Mouse (Mus musculus) fibroblast of lung, adult 2 months (primary cell): ENCODE results near the gene Bglap2.
"Not testable (repeated sequence)": the region's sequence is repeated elsewhere in the genome, so short reads cannot be mapped to it uniquely, and the experiment has no call there.

Experiments used
- DNase-seq: peaks from one replicate; pipeline ENCODE4 v3.0.0-alpha.2; 2011; ENCODE audit warnings: low read depth

Bglap2 gene

GRCm38 (mm10) chr3:88378599-88378998, at the start of gene Bglap2:
Bglap2 (minus strand) TSS chr3:88378699.
- DNase-seq = not testable (repeated sequence)

- DNase-seq = no peak
Observed at GRCm38 (mm10) chr3:88427342-88427905, 48.9 kb upstream of the Bglap2 start.

- DNase-seq = no peak
Observed at GRCm38 (mm10) chr3:88425708-88426420, 47.4 kb upstream of the Bglap2 start.

DNA sequence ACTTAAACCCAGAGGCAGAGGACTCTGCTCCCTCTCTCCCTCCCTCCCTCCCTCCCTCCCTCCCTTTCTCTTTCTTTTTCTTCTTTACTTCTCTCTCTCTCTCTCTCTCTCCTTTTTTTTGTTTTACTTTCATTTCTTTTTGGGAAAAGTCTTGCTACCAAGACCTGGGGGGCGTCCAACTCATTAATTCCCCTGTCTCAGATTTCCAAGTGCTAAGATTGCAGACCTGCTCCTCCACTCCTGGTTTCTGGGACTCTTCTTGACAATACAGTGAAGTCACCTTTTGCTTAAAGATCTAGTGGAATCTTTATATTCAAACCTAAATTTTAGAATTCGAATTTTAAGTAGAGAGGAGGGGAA, 46.8 kb upstream of the Bglap2 start:
- DNase-seq = no peak

DNA sequence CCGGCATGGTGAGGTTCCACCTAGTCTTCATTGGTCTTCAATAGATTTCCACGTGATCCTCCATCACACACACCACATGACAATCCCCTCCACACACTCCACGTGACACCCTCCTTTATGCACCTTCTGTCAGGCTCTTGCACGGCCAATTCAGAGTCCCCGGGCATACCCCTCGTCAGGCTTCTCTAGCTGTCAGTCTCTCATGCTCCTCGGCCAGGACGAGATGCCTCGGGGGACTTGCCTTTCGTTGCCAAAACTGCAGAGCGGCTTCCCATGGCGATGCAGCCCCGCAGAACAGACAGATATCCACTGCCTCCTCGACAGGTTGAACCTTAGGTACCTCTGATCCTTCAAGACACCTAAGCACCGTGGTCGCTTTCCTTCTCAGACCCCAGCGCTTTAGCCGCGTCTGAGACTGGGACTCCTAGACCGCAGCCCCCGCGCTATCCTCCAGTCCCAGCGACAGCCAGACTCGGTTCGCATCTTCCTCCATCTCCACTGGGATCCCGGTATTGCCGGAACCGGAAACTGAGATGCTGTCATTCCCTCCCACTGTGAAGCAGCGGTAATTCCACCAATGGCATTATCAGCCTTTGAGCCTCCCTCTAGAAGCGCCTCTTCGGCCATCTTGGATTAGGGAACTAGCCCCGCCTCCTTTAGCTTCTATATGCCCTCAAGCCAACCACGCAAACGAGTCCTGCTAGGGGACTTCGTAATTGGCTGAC, 46.3 kb upstream of the Bglap2 start, which contains the start of gene Slc25a44:
Gene Slc25a44 (minus strand): TSS at position 535 of the 725 bp plus-strand sequence.
- peak; percentile 99 for DNase-seq

- no peak for DNase-seq
Observed at GRCm38 (mm10) chr3:88422020-88422720, 43.7 kb upstream of the Bglap2 start.

DNA sequence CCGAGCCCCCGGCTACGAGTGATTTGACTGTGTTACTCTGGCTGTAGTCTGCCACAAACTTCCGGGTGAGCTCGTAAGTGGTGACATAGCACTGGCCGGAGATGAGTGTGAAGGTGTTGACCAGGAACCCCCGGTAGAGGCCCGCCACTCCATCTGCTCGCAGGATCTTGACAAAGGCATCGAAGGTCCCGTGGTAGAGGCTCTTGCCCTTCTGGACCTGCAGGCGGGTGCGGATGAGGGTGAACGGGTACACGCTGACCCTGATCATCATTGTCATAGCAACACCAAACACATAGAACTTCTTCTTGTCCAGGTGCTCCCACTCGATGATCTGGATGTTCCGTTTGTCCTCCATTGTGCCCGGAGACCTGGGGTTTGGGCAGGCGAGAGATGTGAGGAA, 42.3 kb upstream of the Bglap2 start:
- no peak for DNase-seq

DNA sequence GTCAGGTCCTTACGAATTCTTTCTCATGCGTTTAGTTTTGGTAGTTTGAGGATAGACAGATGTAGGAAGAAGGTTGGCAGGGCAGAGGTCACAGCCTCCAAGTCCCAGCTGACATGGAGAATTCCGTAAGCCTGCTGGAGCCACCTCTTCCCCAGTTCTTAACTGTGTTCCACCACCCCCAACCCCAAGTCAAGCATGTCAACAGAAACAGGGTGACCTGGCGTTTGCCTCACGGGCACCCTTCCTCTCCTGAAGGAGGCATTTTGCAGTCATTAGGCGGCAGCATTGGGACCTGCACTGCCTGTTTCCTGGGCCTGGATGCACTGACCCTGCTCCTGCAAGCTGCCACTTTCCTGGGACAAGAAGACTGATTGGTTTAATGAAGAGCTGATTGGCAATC, 39.5 kb upstream of the Bglap2 start:
- no peak for DNase-seq

GRCm38 (mm10) chr3:88415668-88416067, 37.2 kb upstream of the Bglap2 start:
- no peak for DNase-seq

GRCm38 (mm10) chr3:88412636-88413035, 34.1 kb upstream of the Bglap2 start:
- no peak for DNase-seq

GRCm38 (mm10) chr3:88411681-88412080, 33.2 kb upstream of the Bglap2 start:
- DNase-seq = no peak

GRCm38 (mm10) chr3:88410645-88411031, 32.1 kb upstream of the Bglap2 start:
- DNase-seq = no peak

DNA sequence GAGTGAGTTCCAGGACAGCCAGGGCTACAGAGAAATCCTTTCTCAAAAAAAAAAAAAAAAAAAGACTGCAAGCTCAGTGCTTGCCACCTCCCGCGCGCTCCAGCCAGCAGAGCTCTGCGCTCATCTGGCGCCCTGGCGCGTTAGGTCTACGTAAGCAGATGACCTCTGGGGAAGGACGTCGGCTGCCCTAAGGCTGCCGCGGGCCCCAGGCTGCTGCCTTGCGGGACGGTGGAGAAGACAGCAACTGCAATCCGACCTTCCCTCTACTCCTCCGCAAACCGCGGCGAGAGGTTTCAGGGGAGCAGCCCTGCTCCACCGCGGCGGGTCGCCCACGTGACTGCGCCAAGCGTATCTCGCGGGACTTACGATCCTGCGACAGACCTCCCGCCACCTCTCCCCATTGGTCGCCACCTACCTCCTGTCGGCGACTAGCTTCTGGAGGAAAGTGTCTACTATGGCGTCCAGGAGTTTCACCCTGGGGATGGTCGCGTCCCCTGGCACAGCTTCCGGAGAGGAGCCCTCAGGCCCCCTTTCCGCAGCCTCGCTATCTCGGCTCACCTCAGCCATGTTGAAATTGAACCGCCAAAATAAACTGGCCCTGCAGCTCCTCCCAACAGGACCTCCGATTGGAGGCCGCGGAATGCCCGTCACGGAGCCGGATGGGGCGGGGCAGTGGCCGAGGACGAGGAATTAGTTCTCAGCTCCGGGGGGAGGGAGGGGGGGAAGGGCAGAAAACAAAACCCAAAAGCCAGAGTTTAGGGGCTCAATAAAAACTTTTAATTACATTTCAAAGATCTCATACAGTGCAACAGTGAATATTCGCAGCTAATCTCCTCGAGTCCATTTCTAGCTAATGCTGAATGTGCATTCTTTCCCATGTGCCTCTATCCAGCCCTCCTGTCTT, 31.5 kb upstream of the Bglap2 start, which contains the start of gene Pmf1:
Gene Pmf1 (minus strand): TSS at position 591 of the 904 bp plus-strand sequence.
- DNase-seq = peak; percentile 90

GRCm38 (mm10) chr3:88408953-88409352, 30.5 kb upstream of the Bglap2 start:
- DNase-seq = no peak

DNA sequence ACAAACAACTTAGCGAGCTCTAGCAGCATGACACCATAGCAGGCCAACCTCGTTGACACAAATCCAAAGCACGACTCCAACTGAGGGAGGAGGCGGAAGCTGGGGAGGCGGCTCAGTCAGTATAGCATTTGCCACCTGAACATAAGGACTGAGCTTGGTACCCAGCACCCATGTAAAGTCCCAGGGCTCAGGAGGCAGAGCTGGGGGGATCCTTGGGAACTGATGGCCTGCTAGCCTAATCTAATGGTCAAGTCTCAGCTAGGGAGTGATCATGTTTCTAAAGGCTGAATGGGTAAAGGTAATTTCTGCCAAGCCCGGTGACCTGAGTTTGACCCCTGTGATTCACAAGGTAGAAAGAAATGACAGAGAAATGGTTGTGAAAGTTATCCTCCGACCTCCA, 29.0 kb upstream of the Bglap2 start:
- DNase-seq = no peak

GRCm38 (mm10) chr3:88407090-88407489, 28.6 kb upstream of the Bglap2 start:
- peak; percentile 52 for DNase-seq

GRCm38 (mm10) chr3:88403522-88404230, 25.2 kb upstream of the Bglap2 start:
- no peak for DNase-seq

GRCm38 (mm10) chr3:88398666-88399065, 20.2 kb upstream of the Bglap2 start:
- DNase-seq = no peak

- DNase-seq = no peak
Observed at GRCm38 (mm10) chr3:88395742-88396141, 17.2 kb upstream of the Bglap2 start.

DNA sequence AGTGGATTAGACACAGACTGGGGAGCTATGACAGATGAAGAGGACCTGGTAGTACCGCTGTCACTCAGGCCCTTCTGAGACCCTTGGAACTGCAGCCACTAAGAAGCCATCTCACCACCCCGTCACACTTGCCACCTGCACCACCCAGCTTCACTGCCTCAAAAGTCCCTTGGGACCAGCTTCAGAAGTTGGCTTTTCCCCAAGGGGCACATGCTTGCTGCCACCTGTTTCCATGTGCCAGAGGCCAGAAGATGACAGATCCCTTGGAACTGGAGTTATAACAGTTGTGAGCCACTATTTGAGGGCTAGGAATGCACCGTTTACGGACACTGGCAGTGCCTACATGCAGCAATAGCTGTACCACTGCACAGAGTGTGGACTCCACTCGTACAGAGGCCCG, 16.8 kb upstream of the Bglap2 start:
- DNase-seq = no peak
